Mouse (Mus musculus) limb, embryonic 10.5 days (tissue): ENCODE data around the gene Des. TPM values are rescaled to one million over a fixed set of nuclear protein-coding genes. Genes with fewer than 3 reads are reported as not detected.
A peak's percentile ranks its signal among the peaks of the same experiment; 100 is the strongest.

ENCODE experiments used
- DNase-seq: peaks from one replicate; pipeline ENCODE4 v3.0.0-alpha.2; 2017; ENCODE audit warnings: low spot score
- H3K27ac ChIP-seq: fragments of 300-500 bp; sonication (generic); 2 replicates; pipeline ENCODE4 v1.5.1; 2016; ENCODE audit warnings: mild to moderate bottlenecking
- H3K27me3 ChIP-seq: fragments of 300-500 bp; sonication (generic); 2 replicates; pipeline ENCODE4 v1.6.1; 2016; ENCODE audit warnings: low read depth, mild to moderate bottlenecking; ENCODE audit not compliant: poor library complexity, severe bottlenecking
- H3K36me3 ChIP-seq: fragments of 300-500 bp; sonication (generic); 2 replicates; pipeline ENCODE4 v1.6.1; 2016; ENCODE audit warnings: mild to moderate bottlenecking, moderate library complexity
- H3K4me1 ChIP-seq: fragments of 300-500 bp; sonication (generic); 2 replicates; pipeline ENCODE4 v1.6.1; 2016
- H3K4me3 ChIP-seq: fragments of 300-500 bp; sonication (generic); 2 replicates; pipeline ENCODE4 v1.5.1; 2016; ENCODE audit warnings: mild to moderate bottlenecking, moderate library complexity
- H3K9me3 ChIP-seq: fragments of 300-500 bp; sonication (generic); replicated peaks from 2 replicates; pipeline ENCODE4 v1.6.1; 2016; ENCODE audit warnings: mild to moderate bottlenecking
- WGBS: fragments of 180-500 bp; shearing (Covaris S2); methylation state at CpG from one replicate; pipeline ENCODE4 v1.1.7; 2016; 5-methylcytosine and 5-hydroxymethylcytosine counted together
- polyA plus RNA-seq: library from polyadenylated mRNA; unstranded; fragments of >200 nt; fragmentation: Nextera tagmentation; extraction: Ambion mirVana; gene quantifications from 2 replicates; pipeline ENCODE4 v1.2.1, GENCODE M21; 2016

The Des gene
- polyA plus RNA-seq, 1 experiment from 2014 or later: 6.2 TPM

- H3K27ac ChIP-seq: 0 out of 2 replicates have a peak overlapping the region, but pooled peaks have one; percentile 16
- H3K9me3 ChIP-seq: no peaks in the 10 kb centered on the region
- peaks cover 29% of the 10 kb centered on the region for H3K4me1 ChIP-seq
- H3K4me3 ChIP-seq: peak overlapping the region; percentile 50
- H3K36me3 ChIP-seq: no peaks in the 10 kb centered on the region
- 45% methylated on average over 4 of the region's 4 CpGs for WGBS
- H3K27me3 ChIP-seq: peaks cover 56% of the 10 kb centered on the region
- DNase-seq: no peak
Measured at GRCm38 (mm10) chr1:75361123-75361522, 994 bp downstream of the Des start.

- 27% methylated on average over 4 of the region's 4 CpGs for WGBS
- peaks cover 56% of the 10 kb centered on the region for H3K27me3 ChIP-seq
- no peaks in the 10 kb centered on the region for H3K36me3 ChIP-seq
- no peak overlapping the region for H3K4me3 ChIP-seq
- H3K4me1 ChIP-seq: peaks cover 29% of the 10 kb centered on the region
- H3K27ac ChIP-seq: no peak overlapping the region
- no peaks in the 10 kb centered on the region for H3K9me3 ChIP-seq
- no peak for DNase-seq
Measured at GRCm38 (mm10) chr1:75361750-75362149, 1.6 kb downstream of the Des start.

- Histone ChIP-seq H3K9me3 (no peaks in the 10 kb centered on the region), H3K27ac (no peak overlapping the region), H3K36me3 (no peaks in the 10 kb centered on the region), H3K27me3 (peaks cover 55% of the 10 kb centered on the region), H3K4me1 (peaks cover 38% of the 10 kb centered on the region), H3K4me3 (no peak overlapping the region)
- 90% methylated on average over 3 of the region's 3 CpGs for WGBS
- DNase-seq: no peak
Measured at GRCm38 (mm10) chr1:75363868-75364267, 3.7 kb downstream of the Des start.

- Histone ChIP-seq H3K27me3 (peaks cover 49% of the 10 kb centered on the region), H3K36me3 (no peaks in the 10 kb centered on the region), H3K9me3 (no peaks in the 10 kb centered on the region), H3K4me3 (no peak overlapping the region), H3K4me1 (peaks cover 36% of the 10 kb centered on the region), H3K27ac (no peak overlapping the region)
- no peak for DNase-seq
- 89% methylated on average over 14 of the region's 14 CpGs for WGBS
Measured at GRCm38 (mm10) chr1:75365510-75366137, 5.5 kb downstream of the Des start.

- 49% methylated on average over 25 of the region's 25 CpGs for WGBS
- Histone ChIP-seq H3K27ac (no peak overlapping the region), H3K4me1 (peaks cover 28% of the 10 kb centered on the region), H3K9me3 (no peaks in the 10 kb centered on the region), H3K36me3 (no peaks in the 10 kb centered on the region), H3K27me3 (peaks cover 28% of the 10 kb centered on the region; the same call in 1 of the 2 replicates), H3K4me3 (no peak overlapping the region)
- no peak for DNase-seq
Measured at GRCm38 (mm10) chr1:75369360-75369983, 9.3 kb downstream of the Des start.

GRCm38 (mm10) chr1:75369984-75370660 lies 10.0 kb downstream of the Des start:
- Histone ChIP-seq H3K27me3 (peaks cover 34% of the 10 kb centered on the region; the same call in 1 of the 2 replicates), H3K9me3 (no peaks in the 10 kb centered on the region), H3K36me3 (no peaks in the 10 kb centered on the region), H3K27ac (no peak overlapping the region), H3K4me1 (peaks cover 34% of the 10 kb centered on the region), H3K4me3 (no peak overlapping the region)
- no peak for DNase-seq
- 52% methylated on average over 13 of the region's 13 CpGs for WGBS

- Histone ChIP-seq H3K27ac (no peak overlapping the region), H3K9me3 (no peaks in the 10 kb centered on the region), H3K4me3 (no peak overlapping the region), H3K36me3 (no peaks in the 10 kb centered on the region), H3K27me3 (peaks cover 46% of the 10 kb centered on the region), H3K4me1 (peaks cover 46% of the 10 kb centered on the region)
- peak; percentile 74 for DNase-seq
- WGBS: 58% methylated on average over 13 of the region's 13 CpGs
Measured at GRCm38 (mm10) chr1:75371317-75372095, 11.4 kb downstream of the Des start.

GRCm38 (mm10) chr1:75372450-75372849 lies 12.3 kb downstream of the Des start:
- Histone ChIP-seq H3K4me3 (no peak overlapping the region), H3K36me3 (no peaks in the 10 kb centered on the region), H3K9me3 (no peaks in the 10 kb centered on the region), H3K27me3 (peaks cover 48% of the 10 kb centered on the region), H3K4me1 (peaks cover 41% of the 10 kb centered on the region), H3K27ac (no peak overlapping the region)
- 90% methylated on average over 3 of the region's 3 CpGs for WGBS
- no peak for DNase-seq

GRCm38 (mm10) chr1:75373276-75373675 lies 13.1 kb downstream of the Des start:
- Histone ChIP-seq H3K4me3 (no peak overlapping the region), H3K36me3 (no peaks in the 10 kb centered on the region), H3K27ac (no peak overlapping the region), H3K4me1 (peaks cover 38% of the 10 kb centered on the region), H3K27me3 (peaks cover 49% of the 10 kb centered on the region), H3K9me3 (no peaks in the 10 kb centered on the region)
- DNase-seq: no peak
- 82% methylated on average over 3 of the region's 3 CpGs for WGBS

GRCm38 (mm10) chr1:75374950-75375936 lies 15.1 kb downstream of the Des start, which contains the start of gene Speg:
TSS of gene Speg (plus strand) at chr1:75375297.
- Histone ChIP-seq H3K27me3 (peaks cover 45% of the 10 kb centered on the region), H3K9me3 (no peaks in the 10 kb centered on the region), H3K4me3 (peak within 1 kb of the TSS; percentile 56), H3K4me1 (peaks cover 39% of the 10 kb centered on the region), H3K27ac (peak within 1 kb of the TSS; percentile 90), H3K36me3 (no peaks in the 10 kb centered on the region)
- peak; percentile 67 for DNase-seq
- 3% methylated on average over 57 of the region's 57 CpGs for WGBS

- peaks cover 67% of the 10 kb centered on the region for H3K4me1 ChIP-seq
- DNase-seq: no peak
- no peak overlapping the region for H3K4me3 ChIP-seq
- peaks cover 47% of the 10 kb centered on the region for H3K27me3 ChIP-seq
- WGBS: 74% methylated on average over 2 of the region's 2 CpGs
- H3K36me3 ChIP-seq: 0 out of 2 replicates have a peak, but pooled peaks cover under 1% of the 10 kb centered on the region
- H3K9me3 ChIP-seq: no peaks in the 10 kb centered on the region
- H3K27ac ChIP-seq: 0 out of 2 replicates have a peak overlapping the region, but pooled peaks have one; percentile 19
Measured at GRCm38 (mm10) chr1:75379196-75379595, 19.1 kb downstream of the Des start.
